Mouse (Mus musculus): ENCODE measurements around the gene Nhsl2.
"Not testable (repeated sequence)": the region's sequence is repeated elsewhere in the genome, so short reads cannot be mapped to it uniquely, and the experiment has no call there.

The Nhsl2 gene

GRCm38 (mm10) chrX:101849281-101849821 is at the start of gene Nhsl2:
TSS of gene Nhsl2 (plus strand) at chrX:101849385.
- peak; percentile 3 for DNase-seq (ENCODE audit: low read depth)

GRCm38 (mm10) chrX:101805512-101805911 is 43.7 kb upstream of the Nhsl2 start:
- DNase-seq (ENCODE audit: low read depth), result peak; percentile 38

GRCm38 (mm10) chrX:101811750-101812149 is 37.4 kb upstream of the Nhsl2 start:
- DNase-seq (ENCODE audit: low read depth), result peak; percentile 19

- DNase-seq (ENCODE audit: low read depth), result peak; percentile 29
These were observed 30.0 kb upstream of the Nhsl2 start for GRCm38 (mm10) chrX:101819163-101819562.

GRCm38 (mm10) chrX:101819980-101820379 is 29.2 kb upstream of the Nhsl2 start:
- DNase-seq (ENCODE audit: low read depth), result not testable (repeated sequence)

- DNase-seq (ENCODE audit: low read depth), result no peak
These were observed 1.9 kb upstream of the Nhsl2 start for GRCm38 (mm10) chrX:101847191-101847795.

GRCm38 (mm10) chrX:101849901-101850551 is 841 bp downstream of the Nhsl2 start:
- DNase-seq (ENCODE audit: low read depth), result no peak

- no peak for DNase-seq (ENCODE audit: low read depth)
These were observed 2.6 kb downstream of the Nhsl2 start for GRCm38 (mm10) chrX:101851566-101852354.

GRCm38 (mm10) chrX:101863666-101864378 is 14.6 kb downstream of the Nhsl2 start:
- no peak for DNase-seq (ENCODE audit: low read depth)

- no peak for DNase-seq (ENCODE audit: low read depth)
These were observed 15.6 kb downstream of the Nhsl2 start for GRCm38 (mm10) chrX:101864788-101865187.

GRCm38 (mm10) chrX:101874147-101874546 is 25.0 kb downstream of the Nhsl2 start:
- no peak for DNase-seq (ENCODE audit: low read depth)

- no peak for DNase-seq (ENCODE audit: low read depth)
These were observed 25.7 kb downstream of the Nhsl2 start for GRCm38 (mm10) chrX:101874901-101875300.

- DNase-seq (ENCODE audit: low read depth), result no peak
These were observed 27.0 kb downstream of the Nhsl2 start for GRCm38 (mm10) chrX:101876136-101876535.

GRCm38 (mm10) chrX:101877840-101878239 is 28.7 kb downstream of the Nhsl2 start:
- DNase-seq (ENCODE audit: low read depth), result no peak

- DNase-seq (ENCODE audit: low read depth), result peak; percentile 35
These were observed 29.4 kb downstream of the Nhsl2 start for GRCm38 (mm10) chrX:101878546-101878945.

GRCm38 (mm10) chrX:101882141-101882751 is 33.1 kb downstream of the Nhsl2 start:
- DNase-seq (ENCODE audit: low read depth), result no peak

GRCm38 (mm10) chrX:101889384-101889783 is 40.2 kb downstream of the Nhsl2 start:
- no peak for DNase-seq (ENCODE audit: low read depth)

- no peak for DNase-seq (ENCODE audit: low read depth)
These were observed 40.8 kb downstream of the Nhsl2 start for GRCm38 (mm10) chrX:101889813-101890469.

GRCm38 (mm10) chrX:101893796-101894195 is 44.6 kb downstream of the Nhsl2 start:
- DNase-seq (ENCODE audit: low read depth), result no peak

GRCm38 (mm10) chrX:101898341-101898740 is 49.2 kb downstream of the Nhsl2 start:
- DNase-seq (ENCODE audit: low read depth), result no peak

All from induced T-regulatory cell, adult 2 months (primary cell).